In the genomic region with DNA sequence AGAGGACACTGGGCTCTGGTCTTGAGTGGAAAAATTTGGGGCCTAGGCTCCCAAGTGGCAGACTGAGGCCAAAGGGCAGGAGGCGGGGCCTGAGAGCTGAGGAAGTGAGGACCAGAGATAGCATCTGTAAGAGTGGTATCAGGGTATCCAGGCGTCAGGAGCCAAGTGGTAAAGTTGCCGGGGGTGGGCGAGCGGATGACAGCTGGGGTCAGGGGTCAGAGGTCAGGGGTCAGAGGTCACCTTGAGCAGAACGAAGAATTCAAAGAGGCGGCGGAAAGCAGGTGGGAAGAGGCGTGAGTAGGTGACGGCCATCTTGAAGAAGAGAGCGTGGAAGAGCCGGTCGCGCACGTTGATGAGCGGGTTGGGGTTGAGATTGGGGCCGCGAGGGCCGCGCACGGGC, we compare ENCODE assay signal across 7 mouse cellular contexts. TPM values are rescaled to one million over a fixed set of nuclear protein-coding genes. Genes with fewer than 3 reads are reported as not detected.
DNase-seq lines count a peak whose midpoint lies in the region; ATAC-seq and TF ChIP-seq lines count a peak whose summit lies in the region.

No protein-coding gene starts in this region.

- H3K4me1 ChIP-seq in cortical plate, adult 2 months (ENCODE audit: control insufficient read depth, insufficient read depth, low read length) = peaks cover 5% of the 10 kb centered on the region
- H3K4me1 ChIP-seq in limb, embryonic 12.5 days (replicated peaks) = peaks cover 44% of the 10 kb centered on the region
- peaks cover 48% of the 10 kb centered on the region for H3K4me1 ChIP-seq in midbrain, embryonic 13.5 days (replicated peaks)

- DNase-seq in adrenal gland, adult 18-20 months (ENCODE audit: low spot score in 2 of 2) = peak; percentile 60 to 70
- DNase-seq in gastrocnemius, postnatal 25 days = peak; percentile 71
- DNase-seq in kidney, adult 11 months = peak; percentile 84
- DNase-seq in spleen, adult 18-20 months = peak; percentile 59 to 69

- peak overlapping the region; percentile 89 for H3K4me3 ChIP-seq in cortical plate, adult 2 months (ENCODE audit: insufficient read depth, low read length)
- H3K4me3 ChIP-seq in limb, embryonic 12.5 days (replicated peaks) = peak overlapping the region; percentile 76
- H3K4me3 ChIP-seq in midbrain, embryonic 13.5 days (replicated peaks) = peak overlapping the region; percentile 80

- H3K4me2 ChIP-seq in limb, embryonic 12.5 days = peak overlapping the region; percentile 94
- peak overlapping the region; percentile 96 for H3K4me2 ChIP-seq in midbrain, embryonic 13.5 days (replicated peaks)

- no peak for ATAC-seq in limb, embryonic 12.5 days (ENCODE audit: insufficient number of reproducible peaks, insufficient read depth, low FRiP score, low TSS enrichment, low read depth)
- ATAC-seq in midbrain, embryonic 13.5 days = peak; percentile 6; the same call in 1 of the 2 replicates

- peak overlapping the region; percentile 86 for H3K9ac ChIP-seq in limb, embryonic 12.5 days (replicated peaks)
- peak overlapping the region; percentile 85 for H3K9ac ChIP-seq in midbrain, embryonic 13.5 days (replicated peaks)

- H3K27ac ChIP-seq in cortical plate, adult 2 months (ENCODE audit: insufficient read depth, low read length) = no peak overlapping the region; the same call in 1 of the 2 replicates
- H3K27ac ChIP-seq in limb, embryonic 12.5 days = peak overlapping the region; percentile 93
- H3K27ac ChIP-seq in midbrain, embryonic 13.5 days = peak overlapping the region; percentile 96

- peaks cover 19% of the 10 kb centered on the region for H3K36me3 ChIP-seq in limb, embryonic 12.5 days
- peaks cover 14% of the 10 kb centered on the region for H3K36me3 ChIP-seq in midbrain, embryonic 13.5 days

- WGBS in limb, embryonic 12.5 days = 1% methylated on average over 21 of the region's 21 CpGs
- WGBS in midbrain, embryonic 13.5 days = under 1% methylated on average over 21 of the region's 21 CpGs

- TF ChIP-seq CTCF in cortical plate, adult 2 months (IDR thresholded peaks at IDR 0.05; ENCODE audit: extremely low read depth, insufficient read depth, low read length) = no peak

- no peaks in the 10 kb centered on the region for H3K9me3 ChIP-seq in limb, embryonic 12.5 days
- H3K9me3 ChIP-seq in midbrain, embryonic 13.5 days = no peaks in the 10 kb centered on the region

- H3K27me3 ChIP-seq in limb, embryonic 12.5 days = 0 out of 2 replicates have a peak, but pooled peaks cover 3% of the 10 kb centered on the region
- H3K27me3 ChIP-seq in midbrain, embryonic 13.5 days = peaks cover 22% of the 10 kb centered on the region

- TF ChIP-seq POLR2A in cortical plate, adult 2 months (IDR thresholded peaks at IDR 0.05; ENCODE audit: extremely low read depth, insufficient read depth, low read length) = no peak

RNA-seq across cellular contexts. Expression of gene Tmem259, which starts 0.5 kb away (rescaled TPM):
- total RNA-seq in adrenal gland, adult 18-20 months (2021) = 100 to 1,000 TPM; 140 to 144 TPM
- 168 and 183 TPM in 2 replicates for polyA plus RNA-seq in cortical plate, adult 2 months (2012; rRNA removed)
- 10 to 100 TPM; 70.1 to 80.6 TPM for total RNA-seq in gastrocnemius, postnatal 25 days (2021)
- 20.7 and 22.5 TPM in 2 replicates for polyA plus RNA-seq in limb, embryonic 12.5 days (2016; fragmentation: Nextera tagmentation; extraction: Ambion mirVana)
- polyA plus RNA-seq in midbrain, embryonic 13.5 days (2015; fragmentation: Nextera tagmentation; extraction: Ambion mirVana) = 13.7 and 16.7 TPM in 2 replicates

RNA-seq across cellular contexts. Expression of gene Cnn2, which starts 4.7 kb away (rescaled TPM):
- 10 to 100 TPM; 28.5 to 49.0 TPM for total RNA-seq in adrenal gland, adult 18-20 months (2021)
- polyA plus RNA-seq in cortical plate, adult 2 months (2012; rRNA removed) = 8.0 and 9.0 TPM in 2 replicates
- 1 to 10 TPM; 8.5 to 9.4 TPM for total RNA-seq in gastrocnemius, postnatal 25 days (2021)
- polyA plus RNA-seq in limb, embryonic 12.5 days (2016; fragmentation: Nextera tagmentation; extraction: Ambion mirVana) = 216 and 240 TPM in 2 replicates
- 29.5 and 37.1 TPM in 2 replicates for polyA plus RNA-seq in midbrain, embryonic 13.5 days (2015; fragmentation: Nextera tagmentation; extraction: Ambion mirVana)

RNA-seq across cellular contexts. Expression of gene Abca7, which starts 12.6 kb away (rescaled TPM):
- 10 to 100 TPM; 20.6 to 22.3 TPM for total RNA-seq in adrenal gland, adult 18-20 months (2021)
- polyA plus RNA-seq in cortical plate, adult 2 months (2012; rRNA removed) = 10.9 and 11.5 TPM in 2 replicates
- 1 to 10 TPM; 4.9 to 5.7 TPM for total RNA-seq in gastrocnemius, postnatal 25 days (2021)
- 2.1 and 2.3 TPM in 2 replicates for polyA plus RNA-seq in limb, embryonic 12.5 days (2016; fragmentation: Nextera tagmentation; extraction: Ambion mirVana)
- 5.4 and 5.8 TPM in 2 replicates for polyA plus RNA-seq in midbrain, embryonic 13.5 days (2015; fragmentation: Nextera tagmentation; extraction: Ambion mirVana)

RNA-seq across cellular contexts. Expression of gene Grin3b, which starts 13.2 kb away (rescaled TPM):
- total RNA-seq in adrenal gland, adult 18-20 months (2021) = under 1 TPM in 1 of 2 experiments, not detected in 1; 0.19 TPM
- 0.21 and 0.40 TPM in 2 replicates for polyA plus RNA-seq in cortical plate, adult 2 months (2012; rRNA removed)
- total RNA-seq in gastrocnemius, postnatal 25 days (2021) = not detected
- 0.54 and 0.68 TPM in 2 replicates for polyA plus RNA-seq in limb, embryonic 12.5 days (2016; fragmentation: Nextera tagmentation; extraction: Ambion mirVana)
- polyA plus RNA-seq in midbrain, embryonic 13.5 days (2015; fragmentation: Nextera tagmentation; extraction: Ambion mirVana) = 0.24 and 0.57 TPM in 2 replicates

RNA-seq across cellular contexts. Expression of gene Wdr18, which starts 23.7 kb away (rescaled TPM):
- 10 to 100 TPM; 37.2 to 40.1 TPM for total RNA-seq in adrenal gland, adult 18-20 months (2021)
- polyA plus RNA-seq in cortical plate, adult 2 months (2012; rRNA removed) = 60.9 and 63.2 TPM in 2 replicates
- total RNA-seq in gastrocnemius, postnatal 25 days (2021) = 10 to 100 TPM; 16.4 to 18.0 TPM
- polyA plus RNA-seq in limb, embryonic 12.5 days (2016; fragmentation: Nextera tagmentation; extraction: Ambion mirVana) = 120 and 122 TPM in 2 replicates
- polyA plus RNA-seq in midbrain, embryonic 13.5 days (2015; fragmentation: Nextera tagmentation; extraction: Ambion mirVana) = 76.7 and 78.4 TPM in 2 replicates
